Mouse (Mus musculus) stomach, postnatal 0 days (tissue): ENCODE measurements around the gene Ddx20.

Source experiments
- CTCF ChIP-seq: IDR thresholded peaks from 2 replicates; pipeline ENCODE4 v1.5.1; 2016; ENCODE audit warnings: antibody characterized with exemption, low read depth, mild to moderate bottlenecking, moderate library complexity
- EP300 ChIP-seq: optimal IDR thresholded peaks from 2 replicates; pipeline ENCODE3; 2016; ENCODE audit warnings: antibody characterized with exemption

GRCm38 (mm10) chr3:105722510-105722909 lies 35.1 kb upstream of the Ddx20 start:
- no peak for TF ChIP-seq CTCF
- TF ChIP-seq EP300: no peak
